Mouse (Mus musculus): ENCODE measurements around the gene Tmprss5. TPM values are rescaled to one million over a fixed set of nuclear protein-coding genes. Genes with fewer than 3 reads are reported as not detected.

Gene Tmprss5
- 1.4 TPM in 2 replicates for polyA plus RNA-seq (2015; fragmentation: Nextera tagmentation; extraction: Ambion mirVana)

GRCm38 (mm10) chr9:49081107-49081506, at the start of gene Tmprss5:
Gene Tmprss5 (plus strand): TSS chr9:49081260.
- H3K27me3 ChIP-seq (replicated peaks): no peaks in the 10 kb centered on the region
- no peak within 1 kb of the TSS for H3K27ac ChIP-seq
- no peak within 1 kb of the TSS for H3K4me2 ChIP-seq
- H3K4me1 ChIP-seq: no peaks in the 10 kb centered on the region
- no peak within 1 kb of the TSS for H3K4me3 ChIP-seq
- H3K36me3 ChIP-seq (replicated peaks): 0 out of 2 replicates have a peak, but pooled peaks cover 10% of the 10 kb centered on the region
- WGBS: 56% methylated on average over 5 of the region's 5 CpGs
- no peak for ATAC-seq (replicated peaks)
- H3K9ac ChIP-seq: no peak within 1 kb of the TSS
- H3K9me3 ChIP-seq: no peaks in the 10 kb centered on the region

- no peak overlapping the region for H3K4me2 ChIP-seq
- H3K9me3 ChIP-seq: no peaks in the 10 kb centered on the region
- no peak overlapping the region for H3K27ac ChIP-seq
- no peak overlapping the region for H3K9ac ChIP-seq
- peaks cover 27% of the 10 kb centered on the region for H3K36me3 ChIP-seq (replicated peaks)
- ATAC-seq (replicated peaks): no peak
- H3K4me3 ChIP-seq: no peak overlapping the region
- WGBS: 94% methylated on average over 4 of the region's 4 CpGs
- H3K27me3 ChIP-seq (replicated peaks): no peaks in the 10 kb centered on the region
- no peaks in the 10 kb centered on the region for H3K4me1 ChIP-seq
These were observed 46.3 kb upstream of the Tmprss5 start for GRCm38 (mm10) chr9:49034764-49035163.

- Histone ChIP-seq H3K27ac (no peak overlapping the region), H3K4me3 (no peak overlapping the region), H3K9ac (no peak overlapping the region), H3K4me2 (no peak overlapping the region), H3K36me3 (replicated peaks) (no peaks in the 10 kb centered on the region), H3K27me3 (replicated peaks) (no peaks in the 10 kb centered on the region), H3K4me1 (peaks cover 5% of the 10 kb centered on the region; the same call in 1 of the 2 replicates), H3K9me3 (no peaks in the 10 kb centered on the region)
- 78% methylated on average over 5 of the region's 5 CpGs for WGBS
- ATAC-seq (replicated peaks): no peak
These were observed 30.2 kb upstream of the Tmprss5 start for GRCm38 (mm10) chr9:49050901-49051300.

GRCm38 (mm10) chr9:49051349-49051748, 29.7 kb upstream of the Tmprss5 start:
- H3K27ac ChIP-seq: no peak overlapping the region
- H3K9ac ChIP-seq: no peak overlapping the region
- no peaks in the 10 kb centered on the region for H3K27me3 ChIP-seq (replicated peaks)
- peaks cover 9% of the 10 kb centered on the region for H3K4me1 ChIP-seq
- H3K4me2 ChIP-seq: no peak overlapping the region
- H3K36me3 ChIP-seq (replicated peaks): no peaks in the 10 kb centered on the region
- no peaks in the 10 kb centered on the region for H3K9me3 ChIP-seq
- 12% methylated on average over 5 of the region's 5 CpGs for WGBS
- no peak for ATAC-seq (replicated peaks)
- H3K4me3 ChIP-seq: no peak overlapping the region

- Histone ChIP-seq H3K27ac (no peak overlapping the region), H3K27me3 (replicated peaks) (no peaks in the 10 kb centered on the region), H3K4me3 (no peak overlapping the region), H3K9me3 (no peaks in the 10 kb centered on the region), H3K4me1 (peaks cover 13% of the 10 kb centered on the region), H3K36me3 (replicated peaks) (0 out of 2 replicates have a peak, but pooled peaks cover 2% of the 10 kb centered on the region), H3K4me2 (no peak overlapping the region), H3K9ac (no peak overlapping the region)
- WGBS: 88% methylated on average over 3 of the region's 3 CpGs
- no peak for ATAC-seq (replicated peaks)
These were observed 27.0 kb upstream of the Tmprss5 start for GRCm38 (mm10) chr9:49054028-49054427.

DNA sequence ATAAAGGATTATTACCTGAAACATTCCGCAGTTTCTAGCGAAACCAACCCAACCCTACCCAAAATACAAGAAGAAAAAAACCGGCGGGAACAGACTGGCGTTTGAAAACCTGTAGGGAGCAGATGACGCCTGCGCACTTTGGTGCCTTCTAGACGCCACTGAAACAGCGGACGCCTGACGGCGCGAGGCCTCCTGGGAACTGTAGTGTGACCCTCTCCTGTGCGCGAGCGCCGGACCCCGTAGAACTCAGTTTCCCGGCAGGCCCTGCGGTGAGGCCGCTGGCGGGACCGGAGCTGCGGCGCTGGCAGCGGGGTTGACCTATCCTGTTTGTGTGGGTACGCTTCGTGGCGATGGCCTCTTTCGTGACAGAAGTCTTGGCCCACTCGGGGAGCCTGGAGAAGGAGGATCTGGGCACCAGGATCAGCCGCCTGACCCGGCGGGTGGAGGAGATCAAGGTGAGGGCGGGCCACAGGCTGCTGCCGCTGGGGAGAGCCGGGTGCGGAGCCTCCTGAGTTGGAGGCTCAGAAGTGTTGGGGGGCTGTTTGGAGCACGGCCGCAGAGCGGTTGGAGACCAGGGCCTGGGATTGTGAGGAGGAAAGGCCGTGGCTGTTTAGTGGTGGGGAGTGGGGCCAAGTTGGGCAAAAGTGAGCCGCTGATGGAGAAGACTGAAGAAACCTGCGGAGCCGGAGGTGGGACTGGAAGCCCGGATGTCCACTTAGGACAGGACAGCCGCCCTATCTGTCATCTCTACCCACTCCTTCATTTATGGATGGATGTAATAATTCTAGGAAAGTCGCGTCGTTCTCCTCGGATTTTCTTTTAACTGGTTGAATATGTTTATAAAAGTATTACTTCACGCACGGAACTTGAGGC, 25.5 kb upstream of the Tmprss5 start, which contains the start of gene Zw10:
Gene Zw10, plus strand, starts transcription at position 281 of the 873 bp plus-strand sequence.
- Histone ChIP-seq H3K27me3 (replicated peaks) (no peaks in the 10 kb centered on the region), H3K9ac (peak within 1 kb of the TSS; percentile 82), H3K36me3 (replicated peaks) (peaks cover 5% of the 10 kb centered on the region; the same call in 1 of the 2 replicates), H3K4me3 (peak within 1 kb of the TSS; percentile 91), H3K9me3 (no peaks in the 10 kb centered on the region), H3K4me2 (peak within 1 kb of the TSS; percentile 64), H3K27ac (peak within 1 kb of the TSS; percentile 77), H3K4me1 (peaks cover 13% of the 10 kb centered on the region)
- under 1% methylated on average over 53 of the region's 53 CpGs for WGBS
- peak; percentile 99 for ATAC-seq (replicated peaks)

- Histone ChIP-seq H3K36me3 (replicated peaks) (peaks cover 22% of the 10 kb centered on the region; the same call in 1 of the 2 replicates), H3K9ac (no peak overlapping the region), H3K27ac (no peak overlapping the region), H3K27me3 (replicated peaks) (no peaks in the 10 kb centered on the region), H3K9me3 (no peaks in the 10 kb centered on the region), H3K4me2 (no peak overlapping the region), H3K4me1 (no peaks in the 10 kb centered on the region), H3K4me3 (no peak overlapping the region)
- ATAC-seq (replicated peaks): no peak
- 90% methylated on average over 3 of the region's 3 CpGs for WGBS
These were observed 4.2 kb upstream of the Tmprss5 start for GRCm38 (mm10) chr9:49076847-49077246.

GRCm38 (mm10) chr9:49081561-49081960, 501 bp downstream of the Tmprss5 start:
- no peak overlapping the region for H3K4me2 ChIP-seq
- no peak overlapping the region for H3K4me3 ChIP-seq
- ATAC-seq (replicated peaks): no peak
- H3K27me3 ChIP-seq (replicated peaks): no peaks in the 10 kb centered on the region
- no peaks in the 10 kb centered on the region for H3K4me1 ChIP-seq
- WGBS: 5% methylated on average over 4 of the region's 4 CpGs
- no peaks in the 10 kb centered on the region for H3K9me3 ChIP-seq
- 0 out of 2 replicates have a peak, but pooled peaks cover 10% of the 10 kb centered on the region for H3K36me3 ChIP-seq (replicated peaks)
- no peak overlapping the region for H3K9ac ChIP-seq
- no peak overlapping the region for H3K27ac ChIP-seq

GRCm38 (mm10) chr9:49087317-49087716, 6.3 kb downstream of the Tmprss5 start:
- no peak for ATAC-seq (replicated peaks)
- Histone ChIP-seq H3K4me1 (0 out of 2 replicates have a peak, but pooled peaks cover 4% of the 10 kb centered on the region), H3K9ac (no peak overlapping the region), H3K36me3 (replicated peaks) (no peaks in the 10 kb centered on the region), H3K4me3 (no peak overlapping the region), H3K4me2 (no peak overlapping the region), H3K27ac (no peak overlapping the region), H3K9me3 (no peaks in the 10 kb centered on the region), H3K27me3 (replicated peaks) (no peaks in the 10 kb centered on the region)
- 10% methylated on average over 11 of the region's 11 CpGs for WGBS

DNA sequence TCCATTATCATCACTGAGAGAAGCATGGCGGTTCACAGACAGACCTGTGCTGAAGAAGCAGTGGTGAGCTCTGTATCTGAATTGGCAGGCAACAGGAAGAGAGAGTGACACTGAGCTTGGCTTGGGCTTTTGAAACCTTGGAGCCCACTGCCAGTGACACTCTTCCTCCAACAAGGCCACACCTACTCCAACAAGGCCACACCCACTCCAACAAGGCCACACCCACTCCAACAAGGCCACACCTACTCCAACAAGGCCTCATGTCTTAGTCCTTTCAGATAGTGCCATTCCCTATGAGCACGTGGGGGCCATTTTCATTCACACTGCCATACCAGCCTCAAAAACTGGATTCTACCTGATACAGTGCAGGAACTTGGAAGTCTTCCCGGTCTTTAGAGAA, 17.8 kb downstream of the Tmprss5 start:
- H3K27ac ChIP-seq: no peak overlapping the region
- H3K36me3 ChIP-seq (replicated peaks): no peaks in the 10 kb centered on the region
- H3K4me3 ChIP-seq: no peak overlapping the region
- no peaks in the 10 kb centered on the region for H3K27me3 ChIP-seq (replicated peaks)
- ATAC-seq (replicated peaks): no peak
- no peak overlapping the region for H3K9ac ChIP-seq
- WGBS: 97% methylated on average over 3 of the region's 3 CpGs
- H3K4me2 ChIP-seq: no peak overlapping the region
- peaks cover 6% of the 10 kb centered on the region; the same call in 1 of the 2 replicates for H3K4me1 ChIP-seq
- no peaks in the 10 kb centered on the region for H3K9me3 ChIP-seq

- H3K9ac ChIP-seq: no peak overlapping the region
- H3K27ac ChIP-seq: no peak overlapping the region
- no peaks in the 10 kb centered on the region for H3K36me3 ChIP-seq (replicated peaks)
- peaks cover 6% of the 10 kb centered on the region; the same call in 1 of the 2 replicates for H3K4me1 ChIP-seq
- no peak overlapping the region for H3K4me3 ChIP-seq
- 31% methylated on average over 1 of the region's 1 CpGs for WGBS
- ATAC-seq (replicated peaks): peak; percentile 87
- no peak overlapping the region for H3K4me2 ChIP-seq
- no peaks in the 10 kb centered on the region for H3K27me3 ChIP-seq (replicated peaks)
- H3K9me3 ChIP-seq: no peaks in the 10 kb centered on the region
These were observed 21.3 kb downstream of the Tmprss5 start for GRCm38 (mm10) chr9:49102328-49102727.

- Histone ChIP-seq H3K9ac (no peak overlapping the region), H3K9me3 (no peaks in the 10 kb centered on the region), H3K4me3 (no peak overlapping the region), H3K27me3 (replicated peaks) (no peaks in the 10 kb centered on the region), H3K27ac (no peak overlapping the region), H3K4me2 (no peak overlapping the region), H3K36me3 (replicated peaks) (no peaks in the 10 kb centered on the region), H3K4me1 (no peaks in the 10 kb centered on the region)
- ATAC-seq (replicated peaks): no peak
- 47% methylated on average over 7 of the region's 7 CpGs for WGBS
These were observed 28.0 kb downstream of the Tmprss5 start for GRCm38 (mm10) chr9:49109101-49109500.

All from midbrain, embryonic 15.5 days (tissue).